Mouse (Mus musculus) left cerebral cortex, adult 2 months (tissue): ENCODE measurements at regions not wholly inside any gene's neighbourhood (a gene's known extent, or its start where the extent isn't known, plus 50 kb on each side); places are given as distances from the start of the nearest gene placed in this dataset.
A peak's percentile ranks its signal among the peaks of the same experiment; 100 is the strongest.

ENCODE experiments used
- DNase-seq, 2 experiments: peaks; one replicate each; pipeline ENCODE4 v3.0.0; 2021 to 2022; ENCODE audit warnings: low spot score in 2 of 2, mixed read lengths in 1 of 2; ENCODE audit errors: extremely low spot score in 1 of 2
- H3K27ac ChIP-seq: fragments of 200-600 bp; 2 replicates; pipeline ENCODE4 v1.8.1; 2022
- H3K4me3 ChIP-seq: fragments of 200-600 bp; 2 replicates; pipeline ENCODE4 v1.8.1; 2022
- CTCF ChIP-seq: fragments of 200-600 bp; IDR thresholded peaks from 2 replicates; pipeline ENCODE4 v1.8.1; 2022; ENCODE audit warnings: antibody characterized with exemption, mild to moderate bottlenecking, moderate library complexity
- intact Hi-C: fragments of 180-260 bp; cut with DNase I; formaldehyde crosslinking; loops from one replicate; pipeline ENCODE4 v1.15.1; 2025

DNA sequence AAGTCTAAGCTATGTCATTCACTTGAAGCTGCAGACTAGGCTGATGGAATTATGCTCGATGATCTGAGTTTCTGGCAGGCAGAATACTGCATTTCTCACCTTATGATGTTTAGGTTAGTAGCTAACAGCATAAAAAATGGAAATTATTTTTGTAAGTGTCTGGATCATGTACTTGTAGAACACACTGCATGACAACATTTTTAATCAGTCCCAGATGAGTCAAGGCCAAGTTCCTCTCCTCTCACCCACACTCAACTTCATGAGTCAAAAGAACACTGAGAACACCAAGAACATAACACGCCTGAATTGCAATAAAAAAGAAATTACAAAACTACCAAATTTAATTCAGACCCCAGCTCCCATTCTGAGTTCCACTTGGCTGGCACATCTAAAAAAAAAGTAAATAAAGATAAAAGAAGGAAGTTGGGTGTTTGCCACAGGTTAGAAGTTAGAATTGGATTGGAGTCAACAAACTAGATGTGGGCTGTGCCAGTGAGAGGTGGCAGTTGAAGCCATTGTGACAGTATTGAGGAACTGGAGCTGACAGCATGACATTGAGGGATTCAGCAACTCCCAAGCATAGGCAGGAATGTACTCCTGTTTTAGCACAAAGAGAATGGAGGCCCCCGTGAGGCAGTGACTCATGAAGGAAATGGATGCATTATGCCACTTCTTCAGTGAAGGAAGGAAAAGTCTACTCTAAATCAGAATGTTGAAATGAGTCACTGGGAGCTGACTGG lies 222.8 kb upstream of the 4931408C20Rik start:
- Histone ChIP-seq H3K27ac (peak overlapping the region; percentile 53; the same call in 1 of the 2 replicates), H3K4me3 (no peak overlapping the region)
- DNase-seq = peak; percentile 28 to 31
- TF ChIP-seq CTCF = no peak
- intact Hi-C loops = loop anchor here (5.0 kb wide), 1 partner anchor 1897 kb away; no protein-coding TSS in a partner anchor

DNA sequence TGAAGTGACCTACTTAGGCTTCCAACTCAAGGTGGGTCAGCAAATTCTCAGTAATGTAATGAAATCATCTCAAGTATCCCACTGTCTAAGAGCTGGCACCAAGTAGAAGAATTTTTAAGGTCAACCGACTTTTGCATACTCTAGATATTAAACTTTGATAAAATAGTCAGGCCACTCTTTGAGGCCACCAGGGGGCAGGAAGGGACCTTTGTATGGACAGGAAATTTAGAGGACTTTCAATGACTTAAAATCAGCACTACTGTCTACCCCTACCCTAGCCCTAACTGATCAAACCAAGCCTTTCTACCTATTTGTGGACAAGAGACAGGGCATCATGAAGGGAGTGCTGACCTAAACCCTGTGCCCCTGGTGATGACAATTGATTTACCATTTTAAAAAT lies 215.0 kb upstream of the 4931408C20Rik start:
- DNase-seq = no peak
- intact Hi-C loops = loop anchor here (5.0 kb wide), 1 partner anchor 990 kb away; no protein-coding TSS in a partner anchor
- no peak overlapping the region for H3K27ac ChIP-seq

DNA sequence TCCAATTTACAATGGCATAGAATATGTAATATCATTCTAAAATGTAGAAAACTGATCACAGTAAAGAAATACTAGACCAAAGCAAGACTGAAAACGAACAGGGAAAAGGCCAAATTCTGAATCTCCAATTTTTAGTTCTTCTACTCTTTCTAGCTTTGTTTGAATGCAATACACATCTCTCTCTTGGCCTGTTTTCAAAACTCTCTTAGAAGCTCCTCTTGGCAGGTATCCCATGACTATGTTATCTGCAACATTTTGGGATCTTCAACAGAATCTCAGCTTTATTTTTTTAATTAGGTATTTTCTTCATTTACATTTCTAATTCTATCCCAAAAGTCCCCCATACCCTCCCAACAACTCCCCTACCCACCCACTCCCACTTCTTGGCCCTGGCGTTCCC lies 170.2 kb upstream of the 4931408C20Rik start:
- no peak for TF ChIP-seq CTCF
- H3K27ac ChIP-seq = no peak overlapping the region

More for the DNA sequence above, 215.0 kb upstream of the 4931408C20Rik start:
- no peak overlapping the region for H3K4me3 ChIP-seq
- TF ChIP-seq CTCF = peak; percentile 46

DNA sequence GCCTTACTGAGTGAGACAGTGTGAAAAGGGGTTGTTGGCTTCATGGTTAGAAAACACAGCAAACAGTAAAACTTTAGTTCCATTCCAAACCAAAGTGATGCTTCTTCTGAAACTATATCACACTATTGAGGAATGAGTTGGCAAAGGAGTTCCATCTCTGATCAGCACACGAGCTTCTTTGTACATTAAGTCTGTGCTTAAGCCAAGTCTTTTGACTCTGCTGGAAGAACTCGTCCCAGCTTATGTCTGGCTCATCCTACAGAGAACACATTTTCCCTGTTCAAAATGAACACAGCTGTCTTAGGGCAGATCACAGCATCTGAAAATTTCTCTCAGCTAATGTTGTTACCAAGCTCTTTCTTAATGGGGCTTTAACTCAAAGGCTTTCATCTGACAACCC lies 166.5 kb upstream of the 4931408C20Rik start:
- no peak for DNase-seq
- no peak for TF ChIP-seq CTCF
- intact Hi-C loops = no loop called here
- H3K4me3 ChIP-seq = no peak overlapping the region
- no peak overlapping the region for H3K27ac ChIP-seq

More for the DNA sequence above, 170.2 kb upstream of the 4931408C20Rik start:
- intact Hi-C loops = no loop called here
- no peak overlapping the region for H3K4me3 ChIP-seq
- no peak for DNase-seq

DNA sequence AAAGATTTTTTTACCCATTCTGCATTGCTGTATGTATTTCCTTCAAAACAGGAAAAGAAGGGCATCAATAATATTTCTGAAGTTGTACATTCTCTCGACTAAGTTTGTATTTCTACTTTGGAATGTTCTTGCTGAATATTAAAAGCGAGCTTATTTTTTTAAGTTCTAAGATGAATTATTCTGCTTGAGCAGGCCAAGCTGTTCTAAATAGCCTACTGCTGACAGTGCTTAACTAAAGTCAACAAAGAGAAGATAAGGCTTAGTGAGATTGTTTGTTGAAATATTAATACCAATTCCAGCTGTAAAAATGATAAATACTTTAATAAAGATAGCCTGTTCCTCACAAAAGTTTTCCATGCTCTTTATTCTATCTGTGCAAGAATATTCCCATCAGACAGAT lies 122.0 kb upstream of the 4931408C20Rik start:
- no peak for DNase-seq
- Histone ChIP-seq H3K27ac (no peak overlapping the region), H3K4me3 (no peak overlapping the region)
- no peak for TF ChIP-seq CTCF
- intact Hi-C loops = no loop called here

DNA sequence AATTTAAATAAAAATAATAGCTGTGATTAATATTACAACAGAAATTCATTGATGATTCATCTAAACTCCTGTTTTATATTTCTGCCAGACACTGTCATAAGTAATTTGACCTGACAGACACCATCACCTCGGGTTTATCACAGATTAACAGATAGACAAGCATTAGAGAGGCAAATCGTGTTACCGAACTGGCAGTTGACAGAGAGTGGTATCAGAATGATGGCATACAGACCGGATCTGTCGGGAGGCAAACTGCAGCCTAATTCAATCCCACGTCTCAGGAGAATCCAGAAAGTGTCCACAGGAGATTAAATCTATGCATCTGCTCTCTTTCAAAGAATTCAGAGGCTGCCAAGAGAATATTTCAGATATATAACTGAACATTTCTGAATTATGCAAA lies 77.8 kb upstream of the 4931408C20Rik start:
- Histone ChIP-seq H3K27ac (no peak overlapping the region), H3K4me3 (no peak overlapping the region)
- intact Hi-C loops = no loop called here
- TF ChIP-seq CTCF = no peak
- no peak for DNase-seq
